Mouse (Mus musculus): ENCODE measurements around the gene Btbd11.

DNA sequence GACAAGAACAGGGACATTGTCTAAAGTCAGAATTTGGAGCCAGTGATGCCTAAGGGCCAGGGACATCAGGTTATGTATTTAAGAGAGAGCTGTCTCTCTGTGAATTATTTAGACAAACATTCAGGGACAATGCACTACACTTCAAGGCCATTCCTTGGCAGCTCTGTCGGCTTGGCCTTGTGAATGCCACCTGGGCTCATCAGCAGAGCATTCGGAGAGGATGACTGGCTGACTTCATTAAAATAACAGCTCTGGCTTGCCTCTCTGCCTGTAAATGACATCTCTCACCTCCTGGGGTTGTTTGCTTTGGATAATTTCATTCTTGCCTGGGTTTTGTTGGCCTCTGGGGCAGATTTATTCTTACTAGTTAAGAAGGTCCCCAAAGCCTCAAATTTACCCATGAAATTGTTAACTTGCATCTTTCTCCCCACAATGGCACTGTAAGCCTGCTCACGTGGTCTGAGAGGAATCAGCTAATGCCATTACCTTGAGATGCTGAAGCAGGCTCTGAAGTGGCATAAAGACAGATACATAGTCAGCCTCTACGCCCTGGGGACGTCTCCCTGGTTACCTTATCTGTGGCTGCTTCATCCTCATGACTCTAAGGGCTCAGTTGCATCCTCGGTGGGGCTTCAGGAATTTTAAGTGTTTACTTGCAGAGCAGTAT, 93.5 kb downstream of the Btbd11 start:
- TF ChIP-seq CTCF (IDR thresholded peaks at IDR 0.05; ENCODE audit: extremely low read depth, insufficient read length, insufficient replicate concordance, low read depth, low read length) (no peak), POLR2A (IDR thresholded peaks at IDR 0.05; ENCODE audit: low read depth, low read length) (no peak)

All from small intestine, adult 2 months (tissue).